Mouse (Mus musculus) neural tube, embryonic 10.5 days (tissue): ENCODE results near the gene Tfr2.

Experiments
- DNase-seq: peaks from one replicate; pipeline ENCODE4 v3.0.0-alpha.2; 2017; ENCODE audit warnings: low spot score; ENCODE audit errors: extremely low spot score

Gene Tfr2

GRCm38 (mm10) chr5:137537461-137537860, 32.2 kb upstream of the Tfr2 start:
- no peak for DNase-seq

- DNase-seq: no peak
Observed at GRCm38 (mm10) chr5:137539291-137539801, 30.3 kb upstream of the Tfr2 start.

GRCm38 (mm10) chr5:137540991-137541390, 28.6 kb upstream of the Tfr2 start:
- DNase-seq: no peak

- no peak for DNase-seq
Observed at GRCm38 (mm10) chr5:137541768-137542540, 27.7 kb upstream of the Tfr2 start.

- DNase-seq: no peak
Observed at GRCm38 (mm10) chr5:137544926-137545325, 24.7 kb upstream of the Tfr2 start.

- DNase-seq: no peak
Observed at GRCm38 (mm10) chr5:137545596-137545995, 24.0 kb upstream of the Tfr2 start.

- DNase-seq: no peak
Observed at GRCm38 (mm10) chr5:137549840-137550239, 19.8 kb upstream of the Tfr2 start.

GRCm38 (mm10) chr5:137551119-137551518, 18.5 kb upstream of the Tfr2 start:
- no peak for DNase-seq

GRCm38 (mm10) chr5:137553000-137553399, 16.6 kb upstream of the Tfr2 start:
- no peak for DNase-seq

- peak; percentile 83 for DNase-seq
Observed at GRCm38 (mm10) chr5:137553411-137553837, 16.2 kb upstream of the Tfr2 start, which contains the start of gene Actl6b. Actl6b (plus strand) TSS chr5:137553517.

GRCm38 (mm10) chr5:137553898-137554297, 15.7 kb upstream of the Tfr2 start:
- DNase-seq: no peak

- DNase-seq: no peak
Observed at GRCm38 (mm10) chr5:137561556-137561955, 8.1 kb upstream of the Tfr2 start.

GRCm38 (mm10) chr5:137562965-137563364, 6.7 kb upstream of the Tfr2 start:
- no peak for DNase-seq

GRCm38 (mm10) chr5:137565744-137566143, 3.9 kb upstream of the Tfr2 start:
- DNase-seq: no peak

- no peak for DNase-seq
Observed at GRCm38 (mm10) chr5:137566416-137566815, 3.2 kb upstream of the Tfr2 start.

GRCm38 (mm10) chr5:137568223-137568798, 1.3 kb upstream of the Tfr2 start:
- DNase-seq: no peak

GRCm38 (mm10) chr5:137569031-137569430, 609 bp upstream of the Tfr2 start:
- DNase-seq: no peak

GRCm38 (mm10) chr5:137570181-137570580, 541 bp downstream of the Tfr2 start:
- no peak for DNase-seq

- no peak for DNase-seq
Observed at GRCm38 (mm10) chr5:137570691-137571586, 1.3 kb downstream of the Tfr2 start.

GRCm38 (mm10) chr5:137574470-137574901, 4.8 kb downstream of the Tfr2 start:
- DNase-seq: peak; percentile 47

GRCm38 (mm10) chr5:137580246-137580645, 10.6 kb downstream of the Tfr2 start:
- DNase-seq: no peak

- DNase-seq: no peak
Observed at GRCm38 (mm10) chr5:137582702-137583101, 13.1 kb downstream of the Tfr2 start.
